Mouse (Mus musculus): ENCODE measurements around the gene Cd83. TPM values are rescaled to one million over a fixed set of nuclear protein-coding genes. Genes with fewer than 3 reads are reported as not detected.
A peak's percentile ranks its signal among the peaks of the same experiment; 100 is the strongest.

Gene Cd83
- polyA plus RNA-seq, 2 experiments = 12.1 to 22.6 TPM

- DNase-seq (ENCODE audit: low spot score) (no peak), ATAC-seq (ENCODE audit: low FRiP score, low read depth) (no peak)
- Histone ChIP-seq H3K9ac (ENCODE audit: low read depth, low read length, severe bottlenecking) (no peak overlapping the region), H3K36me3 (ENCODE audit: control insufficient read depth, insufficient read depth, low read length) (no peaks in the 10 kb centered on the region), H3K4me1 (ENCODE audit: control insufficient read depth, insufficient read depth, low read length) (peaks cover 43% of the 10 kb centered on the region), H3K9me3 (ENCODE audit: control insufficient read depth, low read length) (no peaks in the 10 kb centered on the region), H3K27ac (replicated peaks; ENCODE audit: low read depth, low read length) (no peak overlapping the region), H3K4me3 (replicated peaks; ENCODE audit: low read length) (no peak overlapping the region), H3K4me2 (replicated peaks; ENCODE audit: low read depth, low read length, severe bottlenecking) (no peak overlapping the region), H3K27me3 (ENCODE audit: control insufficient read depth, insufficient read depth, low read length) (peaks cover 4% of the 10 kb centered on the region; the same call in 1 of the 2 replicates)
- 71% methylated on average over 10 of the region's 10 CpGs for WGBS
- TF ChIP-seq POLR2A (IDR thresholded peaks at IDR 0.05; ENCODE audit: borderline replicate concordance, extremely low read depth, insufficient read depth, insufficient read length) = no peak
Measured at GRCm38 (mm10) chr13:43788983-43789645, 4.5 kb downstream of the Cd83 start.

DNA sequence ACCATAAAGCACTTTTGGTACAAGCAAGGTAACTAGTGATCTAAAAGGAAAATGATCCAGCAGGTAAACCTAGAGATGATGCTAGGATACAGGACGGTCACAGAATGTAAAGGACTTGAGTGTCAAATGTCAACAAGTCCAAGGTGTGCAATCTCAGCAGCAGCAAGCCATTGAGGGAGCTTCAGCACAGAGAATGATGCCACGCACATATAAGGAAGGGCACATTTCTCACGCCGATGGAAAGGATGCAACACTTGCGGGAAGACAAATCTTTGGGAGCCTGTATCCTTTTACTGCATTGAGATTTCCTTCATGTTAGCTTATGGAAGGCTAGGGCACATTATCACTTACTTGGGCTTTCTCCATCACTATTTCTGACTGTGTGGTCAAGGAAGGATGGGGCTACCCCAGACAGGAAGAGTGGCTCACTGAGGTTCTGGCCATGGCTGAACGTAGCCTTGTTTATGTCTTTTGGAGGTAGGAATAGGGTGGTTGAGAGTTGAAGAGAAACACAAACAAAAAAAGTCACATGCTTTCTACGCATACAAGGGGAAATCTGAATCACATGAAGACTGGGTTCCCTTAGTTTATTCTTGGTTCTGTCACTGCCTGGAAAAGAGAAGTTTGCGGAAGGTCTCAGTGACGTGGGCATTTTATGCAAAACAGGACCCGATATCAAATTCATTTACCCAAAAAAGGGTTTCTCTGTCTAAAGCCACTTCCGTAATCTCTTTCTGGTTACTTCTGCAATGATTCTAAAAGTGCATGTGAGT is 5.8 kb downstream of the Cd83 start:
- no peak for TF ChIP-seq POLR2A (IDR thresholded peaks at IDR 0.05; ENCODE audit: borderline replicate concordance, extremely low read depth, insufficient read depth, insufficient read length)
- H3K9ac ChIP-seq (ENCODE audit: low read depth, low read length, severe bottlenecking) = no peak overlapping the region
- DNase-seq (ENCODE audit: low spot score) (no peak), ATAC-seq (ENCODE audit: low FRiP score, low read depth) (no peak)
- 94% methylated on average over 11 of the region's 11 CpGs for WGBS
- H3K9me3 ChIP-seq (ENCODE audit: control insufficient read depth, low read length) = no peaks in the 10 kb centered on the region
- no peak overlapping the region for H3K4me2 ChIP-seq (replicated peaks; ENCODE audit: low read depth, low read length, severe bottlenecking)
- no peak overlapping the region for H3K27ac ChIP-seq (replicated peaks; ENCODE audit: low read depth, low read length)
- H3K27me3 ChIP-seq (ENCODE audit: control insufficient read depth, insufficient read depth, low read length) = peaks cover under 1% of the 10 kb centered on the region; the same call in 1 of the 2 replicates
- peaks cover 32% of the 10 kb centered on the region for H3K4me1 ChIP-seq (ENCODE audit: control insufficient read depth, insufficient read depth, low read length)
- no peak overlapping the region for H3K4me3 ChIP-seq (replicated peaks; ENCODE audit: low read length)
- H3K36me3 ChIP-seq (ENCODE audit: control insufficient read depth, insufficient read depth, low read length) = no peaks in the 10 kb centered on the region

DNA sequence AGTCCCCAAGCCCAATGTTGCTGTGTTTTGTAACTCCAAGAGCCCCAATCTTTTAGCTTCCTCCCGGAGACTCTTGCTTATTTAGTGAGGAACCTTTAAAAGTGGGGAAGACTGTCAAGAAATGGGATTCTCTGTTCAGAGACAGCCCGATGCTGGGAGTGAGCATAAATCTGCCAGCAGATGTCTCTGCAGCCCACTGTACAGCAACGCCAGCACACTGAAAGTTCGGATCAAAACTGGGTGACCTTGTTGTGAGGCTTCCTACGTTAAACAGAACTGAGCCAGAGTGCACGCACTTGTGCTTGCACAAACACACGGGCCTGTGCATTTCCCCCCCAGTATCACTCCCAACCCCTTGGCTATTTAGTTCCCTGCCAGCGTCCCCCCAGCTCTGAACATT is 10.8 kb downstream of the Cd83 start:
- ATAC-seq (ENCODE audit: low FRiP score, low read depth) = no peak
- Histone ChIP-seq H3K9me3 (ENCODE audit: control insufficient read depth, low read length) (no peaks in the 10 kb centered on the region), H3K9ac (ENCODE audit: low read depth, low read length, severe bottlenecking) (no peak overlapping the region), H3K27ac (replicated peaks; ENCODE audit: low read depth, low read length) (no peak overlapping the region), H3K36me3 (ENCODE audit: control insufficient read depth, insufficient read depth, low read length) (peaks cover 6% of the 10 kb centered on the region; the same call in 1 of the 2 replicates), H3K27me3 (ENCODE audit: control insufficient read depth, insufficient read depth, low read length) (no peaks in the 10 kb centered on the region), H3K4me2 (replicated peaks; ENCODE audit: low read depth, low read length, severe bottlenecking) (no peak overlapping the region), H3K4me1 (ENCODE audit: control insufficient read depth, insufficient read depth, low read length) (peaks cover 18% of the 10 kb centered on the region), H3K4me3 (replicated peaks; ENCODE audit: low read length) (no peak overlapping the region)
- 38% methylated on average over 8 of the region's 8 CpGs for WGBS
- DNase-seq (ENCODE audit: low spot score) = peak; percentile 42
- TF ChIP-seq POLR2A (IDR thresholded peaks at IDR 0.05; ENCODE audit: borderline replicate concordance, extremely low read depth, insufficient read depth, insufficient read length) = no peak

GRCm38 (mm10) chr13:43798655-43799054 is 14.1 kb downstream of the Cd83 start:
- H3K4me3 ChIP-seq (replicated peaks; ENCODE audit: low read length) = no peak overlapping the region
- H3K9me3 ChIP-seq (ENCODE audit: control insufficient read depth, low read length) = no peaks in the 10 kb centered on the region
- no peak for TF ChIP-seq POLR2A (IDR thresholded peaks at IDR 0.05; ENCODE audit: borderline replicate concordance, extremely low read depth, insufficient read depth, insufficient read length)
- H3K27me3 ChIP-seq (ENCODE audit: control insufficient read depth, insufficient read depth, low read length) = no peaks in the 10 kb centered on the region
- no peak overlapping the region for H3K27ac ChIP-seq (replicated peaks; ENCODE audit: low read depth, low read length)
- H3K36me3 ChIP-seq (ENCODE audit: control insufficient read depth, insufficient read depth, low read length) = peaks cover 6% of the 10 kb centered on the region
- no peak for DNase-seq (ENCODE audit: low spot score)
- H3K9ac ChIP-seq (ENCODE audit: low read depth, low read length, severe bottlenecking) = no peak overlapping the region
- ATAC-seq (ENCODE audit: low FRiP score, low read depth) = no peak
- WGBS = 78% methylated on average over 4 of the region's 4 CpGs
- H3K4me1 ChIP-seq (ENCODE audit: control insufficient read depth, insufficient read depth, low read length) = peaks cover 6% of the 10 kb centered on the region; the same call in 1 of the 2 replicates
- no peak overlapping the region for H3K4me2 ChIP-seq (replicated peaks; ENCODE audit: low read depth, low read length, severe bottlenecking)

DNA sequence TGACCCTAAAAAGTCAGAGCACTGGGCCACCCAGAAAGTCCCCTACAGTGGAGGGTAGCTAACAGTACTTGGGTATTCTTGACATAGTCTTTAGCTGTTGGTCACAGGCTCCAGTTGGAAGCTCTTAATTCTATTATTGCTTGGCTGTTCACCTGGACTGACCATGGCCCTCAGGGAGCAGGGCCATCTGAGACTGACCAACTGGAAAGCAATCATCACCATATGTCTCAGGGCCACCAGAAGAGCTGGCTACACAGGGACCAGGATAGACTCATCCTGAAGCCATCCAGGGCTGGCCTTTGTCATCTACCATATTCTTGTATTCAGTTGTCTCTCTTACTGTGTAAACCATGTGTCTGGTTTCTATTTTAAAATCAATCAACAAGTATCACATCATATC is 15.6 kb downstream of the Cd83 start:
- peaks cover 6% of the 10 kb centered on the region for H3K36me3 ChIP-seq (ENCODE audit: control insufficient read depth, insufficient read depth, low read length)
- no peak for TF ChIP-seq POLR2A (IDR thresholded peaks at IDR 0.05; ENCODE audit: borderline replicate concordance, extremely low read depth, insufficient read depth, insufficient read length)
- no peak for DNase-seq (ENCODE audit: low spot score)
- no peak overlapping the region for H3K4me3 ChIP-seq (replicated peaks; ENCODE audit: low read length)
- no peak for ATAC-seq (ENCODE audit: low FRiP score, low read depth)
- no peaks in the 10 kb centered on the region for H3K27me3 ChIP-seq (ENCODE audit: control insufficient read depth, insufficient read depth, low read length)
- no peak overlapping the region for H3K27ac ChIP-seq (replicated peaks; ENCODE audit: low read depth, low read length)
- H3K9ac ChIP-seq (ENCODE audit: low read depth, low read length, severe bottlenecking) = no peak overlapping the region
- no peak overlapping the region for H3K4me2 ChIP-seq (replicated peaks; ENCODE audit: low read depth, low read length, severe bottlenecking)
- H3K4me1 ChIP-seq (ENCODE audit: control insufficient read depth, insufficient read depth, low read length) = 0 out of 2 replicates have a peak, but pooled peaks cover 4% of the 10 kb centered on the region
- H3K9me3 ChIP-seq (ENCODE audit: control insufficient read depth, low read length) = no peaks in the 10 kb centered on the region

Measured in limb, embryonic 14.5 days (tissue).